Mouse (Mus musculus) lung, postnatal 36 days (tissue): ENCODE data around the gene Ankmy1.

Source experiments
- DNase-seq: peaks from one replicate; pipeline ENCODE4 v3.0.0; 2022; ENCODE audit warnings: mixed read lengths

The Ankmy1 gene

GRCm38 (mm10) chr1:92814319-92814718 is 88.4 kb downstream of the Ankmy1 start:
- no peak for DNase-seq
